Mouse (Mus musculus) MEL (cell line): ENCODE measurements around the gene Gm49630. TPM values are rescaled to one million over a fixed set of nuclear protein-coding genes. Genes with fewer than 3 reads are reported as not detected.

Experiments used
- polyA plus RNA-seq, 2 experiments: library from polyadenylated mRNA; stranded (reverse) in 1 of 2; unstranded in 1 of 2; fragments of >175 nt in 1 of 2; fragments of >200 nt in 1 of 2; gene quantifications; 2 replicates each; pipeline versions ENCODE4 v1.2.1 to v1.2.4; 2012; ENCODE audit warnings: low replicate concordance in 2 of 2, low read depth in 1 of 2; ENCODE audit not compliant: insufficient read length in 2 of 2, insufficient read depth in 1 of 2, missing spikeins in 1 of 2
- total RNA-seq: library from RNA; depleted of rRNA; stranded (reverse); fragments of 300-350 nt; gene quantifications from 2 replicates; pipeline ENCODE4 v1.2.3, GENCODE M21; 2012; rRNA removed

Gm49630 gene
- total and polyA plus RNA-seq, 3 experiments, result not detected

Other genes with a start within 250 kb of the Gm49630 start
- 5.2 and 6.0 TPM in 2 replicates for gene Rps6ka2, start 201.9 kb downstream of the Gm49630 start, total RNA-seq
- 10 to 100 TPM in 1 of 2 experiments, not detected in 1; 11.2 TPM for gene Rps6ka2, start 201.9 kb downstream of the Gm49630 start, polyA plus RNA-seq
- gene Tcp10a, start 47.3 kb downstream of the Gm49630 start, total RNA-seq, result not detected in 2 replicates
- gene Tcp10a, start 47.3 kb downstream of the Gm49630 start, polyA plus RNA-seq, result not detected
- gene Ttll2, start 19.3 kb downstream of the Gm49630 start, total RNA-seq, result not detected in 2 replicates
- gene Ttll2, start 19.3 kb downstream of the Gm49630 start, polyA plus RNA-seq, result not detected
- gene Unc93a2, start 13.5 kb upstream of the Gm49630 start, total RNA-seq, result not detected in 2 replicates
- gene Unc93a2, start 13.5 kb upstream of the Gm49630 start, polyA plus RNA-seq, result not detected